Mouse (Mus musculus) skeletal muscle tissue, adult 2 months (tissue): ENCODE measurements around the gene Siah1a.

Experiments
- DNase-seq: peaks from one replicate; pipeline ENCODE4 v3.0.0-alpha.2; 2012; ENCODE audit warnings: low read depth, low spot score

Gene Siah1a

GRCm38 (mm10) chr8:86702453-86702852 lies 43.3 kb downstream of the Siah1a start:
- DNase-seq, result no peak

- DNase-seq, result no peak
Measured at GRCm38 (mm10) chr8:86699471-86699870, 46.3 kb downstream of the Siah1a start.

GRCm38 (mm10) chr8:86698811-86699421 lies 46.8 kb downstream of the Siah1a start:
- DNase-seq, result no peak

- DNase-seq, result no peak
Measured at GRCm38 (mm10) chr8:86695703-86696102, 50.0 kb downstream of the Siah1a start.

GRCm38 (mm10) chr8:86694011-86694410 lies 51.7 kb downstream of the Siah1a start:
- no peak for DNase-seq

- no peak for DNase-seq
Measured at GRCm38 (mm10) chr8:86692107-86692506, 53.6 kb downstream of the Siah1a start.

GRCm38 (mm10) chr8:86686629-86687028 lies 59.1 kb downstream of the Siah1a start:
- DNase-seq, result no peak
